Mouse (Mus musculus): ENCODE data around the gene Nlgn2. TPM values are rescaled to one million over a fixed set of nuclear protein-coding genes. Genes with fewer than 3 reads are reported as not detected.

Nlgn2 gene
- total RNA-seq, 2 experiments from 2014 or later = 3.8 to 7.9 TPM

DNA sequence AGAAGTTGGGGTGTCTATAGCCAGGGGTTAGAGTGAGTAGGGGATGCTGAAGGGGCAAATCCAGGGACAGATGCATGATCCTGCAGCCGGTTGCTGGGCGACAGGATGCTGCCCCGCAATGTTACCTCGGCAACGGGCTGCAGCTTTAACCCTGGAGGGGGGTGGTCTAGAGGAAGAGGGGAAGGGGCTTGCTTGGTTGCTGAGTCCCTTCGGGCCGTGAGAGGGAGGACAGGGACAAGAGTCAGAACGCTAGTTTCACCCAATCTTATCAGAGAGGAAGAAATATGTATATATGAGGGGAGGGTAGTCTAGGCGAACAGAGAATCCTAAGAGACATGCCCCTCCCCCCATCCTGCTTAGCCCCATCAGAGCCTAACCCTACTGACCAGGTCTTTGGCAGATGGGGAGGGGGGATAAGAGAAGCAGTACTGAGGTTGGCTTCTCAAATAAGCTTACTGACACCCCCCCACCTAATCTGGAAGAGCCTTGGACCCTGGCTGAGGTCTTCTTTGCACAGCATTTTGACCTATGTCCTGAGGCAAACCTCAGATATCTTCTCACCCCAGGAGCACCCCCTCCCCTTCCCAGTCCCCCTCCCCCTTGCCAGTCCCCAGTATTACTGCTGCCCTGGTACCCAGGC lies 2.1 kb downstream of the Nlgn2 start:
- no peak for ATAC-seq (replicated peaks; ENCODE audit: low FRiP score, low TSS enrichment, poor library complexity, severe bottlenecking)

DNA sequence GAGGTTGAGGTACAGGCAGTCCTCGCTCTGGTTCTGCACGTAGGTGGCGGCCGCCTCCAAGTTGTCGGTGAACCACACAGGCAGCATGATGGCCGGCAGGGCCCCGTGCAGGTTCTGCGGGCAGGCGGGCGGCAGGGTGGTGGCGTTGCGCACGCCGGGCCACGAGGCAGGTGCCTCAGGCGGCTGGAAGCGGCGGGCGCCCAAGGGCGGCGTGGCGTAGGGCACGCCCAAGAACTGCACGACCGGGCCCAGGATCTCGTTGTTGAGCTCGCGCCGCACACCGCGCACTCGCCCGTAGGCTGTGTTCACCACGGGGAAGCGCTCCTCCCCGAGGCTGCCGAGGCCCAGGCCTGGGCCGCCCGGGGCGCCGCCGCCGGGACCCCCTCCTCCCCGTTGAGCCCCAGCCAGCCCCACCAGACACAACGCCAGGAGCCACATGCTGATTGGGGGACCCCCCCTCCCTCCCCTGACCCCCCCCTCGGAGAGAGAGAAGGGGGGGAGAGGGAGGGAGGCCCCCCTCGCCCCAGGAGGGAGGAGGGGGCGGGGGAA lies 3.5 kb downstream of the Nlgn2 start:
- peak; percentile 39 for ATAC-seq (replicated peaks; ENCODE audit: low FRiP score, low TSS enrichment, poor library complexity, severe bottlenecking)

DNA sequence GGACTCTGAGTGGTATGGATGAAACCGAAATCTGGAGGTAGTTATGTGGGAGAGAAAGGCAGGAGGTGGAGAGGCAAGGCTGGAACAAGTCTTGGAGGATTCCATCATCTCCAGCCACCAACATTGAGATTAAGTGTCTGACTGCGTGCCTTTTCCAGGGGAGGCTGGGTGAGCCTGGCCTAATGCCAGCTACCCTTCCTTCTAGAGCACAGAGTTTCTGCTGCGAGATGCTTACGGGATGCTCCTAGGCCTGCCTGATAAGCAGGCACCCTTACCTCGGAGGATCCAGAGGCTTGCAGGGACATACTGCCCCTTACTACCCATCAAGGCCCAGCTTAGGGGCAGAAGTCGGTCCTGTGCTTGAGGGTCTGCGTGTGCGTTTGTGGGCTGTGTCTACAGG lies 4.0 kb downstream of the Nlgn2 start:
- 0 out of 2 replicates have a peak, but pooled peaks have one; percentile 16 for ATAC-seq (replicated peaks; ENCODE audit: low FRiP score, low TSS enrichment, poor library complexity, severe bottlenecking)

DNA sequence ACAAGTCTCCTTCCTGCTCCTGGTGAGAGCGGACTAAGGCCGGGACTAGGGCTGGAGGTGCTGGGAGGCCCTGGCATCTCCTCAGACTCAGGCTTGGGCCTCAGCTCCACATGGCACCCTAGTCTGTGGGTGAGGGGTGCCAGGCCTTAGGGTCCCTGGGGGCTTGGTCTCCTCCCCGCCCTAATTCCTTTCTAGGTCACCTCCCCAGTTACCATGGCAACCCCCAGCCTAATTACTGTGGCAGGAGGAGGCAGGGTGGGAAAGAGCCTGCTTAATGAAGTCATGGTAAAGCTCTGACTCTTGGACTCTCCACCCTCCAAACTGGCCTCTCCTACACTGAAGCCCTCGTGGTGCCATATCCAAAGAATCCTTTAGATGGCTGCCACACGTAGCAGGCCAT lies 8.8 kb downstream of the Nlgn2 start:
- no peak for ATAC-seq (replicated peaks; ENCODE audit: low FRiP score, low TSS enrichment, poor library complexity, severe bottlenecking)

DNA sequence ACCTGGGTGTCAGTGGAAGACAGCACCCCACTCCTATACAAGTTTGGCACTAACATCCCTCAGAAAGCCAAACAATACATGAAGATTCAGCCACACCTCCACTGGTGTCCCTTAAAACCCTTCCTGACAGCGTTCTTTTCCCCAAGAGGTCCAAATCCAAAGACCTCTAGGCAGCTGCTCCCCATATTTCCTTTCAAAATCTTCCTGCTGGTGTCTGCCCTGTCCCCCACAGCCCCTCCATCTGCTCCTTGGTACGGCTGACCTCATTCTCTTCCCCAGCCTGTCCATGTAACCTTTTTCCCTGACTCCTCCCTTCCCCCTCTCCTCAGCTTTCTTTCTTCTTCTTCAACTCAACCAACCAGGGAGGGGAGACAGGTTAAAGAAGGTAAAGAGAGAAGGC lies 14.1 kb downstream of the Nlgn2 start:
- no peak for ATAC-seq (replicated peaks; ENCODE audit: low FRiP score, low TSS enrichment, poor library complexity, severe bottlenecking)

GRCm38 (mm10) chr11:69822080-69822479 lies 15.5 kb downstream of the Nlgn2 start, which contains the start of gene Spem1:
Gene Spem1 (minus strand): TSS chr11:69822180.
- ATAC-seq (replicated peaks; ENCODE audit: low FRiP score, low TSS enrichment, poor library complexity, severe bottlenecking) = no peak

GRCm38 (mm10) chr11:69818871-69819270 lies 18.7 kb downstream of the Nlgn2 start:
- no peak for ATAC-seq (replicated peaks; ENCODE audit: low FRiP score, low TSS enrichment, poor library complexity, severe bottlenecking)

DNA sequence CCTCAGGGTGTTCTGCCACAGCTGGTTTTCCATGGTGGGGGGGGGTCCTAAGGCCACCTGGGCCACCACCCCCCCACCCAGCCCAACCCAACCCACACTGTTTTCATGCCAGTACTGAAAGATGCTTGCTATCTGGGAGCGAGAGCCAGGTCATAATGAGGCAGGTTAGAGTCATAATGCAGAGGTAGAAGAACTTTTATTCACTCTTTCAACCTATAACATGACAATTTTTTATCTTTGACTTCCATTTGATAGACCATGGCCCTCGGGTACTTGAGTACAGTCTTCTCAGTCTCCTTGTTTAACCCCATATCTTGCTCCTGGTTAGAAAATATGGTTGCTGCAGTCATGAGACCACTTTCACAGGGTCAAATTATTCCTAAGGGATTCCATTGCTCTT lies 19.2 kb downstream of the Nlgn2 start, which contains the start of gene Spem2:
Gene Spem2 (minus strand): TSS at position 101 of the 400 bp plus-strand sequence.
- ATAC-seq (replicated peaks; ENCODE audit: low FRiP score, low TSS enrichment, poor library complexity, severe bottlenecking) = no peak

DNA sequence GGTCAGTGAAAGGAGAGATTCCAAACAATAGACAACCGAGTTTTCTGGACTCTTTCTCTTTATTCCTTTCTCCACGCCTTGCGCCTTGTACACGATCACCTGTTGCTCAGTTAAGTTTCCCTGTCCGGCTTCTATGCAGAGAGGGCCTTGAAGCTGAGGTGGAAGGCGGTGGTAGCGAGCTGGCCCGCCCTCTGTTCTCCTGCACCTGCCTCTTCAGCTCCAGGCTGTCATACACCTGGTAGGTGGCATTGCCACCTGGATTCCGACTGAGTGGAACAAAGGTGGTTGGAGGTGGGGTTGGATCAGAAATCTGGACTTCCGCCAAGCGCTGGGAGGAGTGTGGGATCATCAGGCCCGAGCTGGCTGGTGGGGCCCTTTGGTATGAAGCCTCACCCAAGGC lies 21.1 kb downstream of the Nlgn2 start:
- no peak for ATAC-seq (replicated peaks; ENCODE audit: low FRiP score, low TSS enrichment, poor library complexity, severe bottlenecking)

DNA sequence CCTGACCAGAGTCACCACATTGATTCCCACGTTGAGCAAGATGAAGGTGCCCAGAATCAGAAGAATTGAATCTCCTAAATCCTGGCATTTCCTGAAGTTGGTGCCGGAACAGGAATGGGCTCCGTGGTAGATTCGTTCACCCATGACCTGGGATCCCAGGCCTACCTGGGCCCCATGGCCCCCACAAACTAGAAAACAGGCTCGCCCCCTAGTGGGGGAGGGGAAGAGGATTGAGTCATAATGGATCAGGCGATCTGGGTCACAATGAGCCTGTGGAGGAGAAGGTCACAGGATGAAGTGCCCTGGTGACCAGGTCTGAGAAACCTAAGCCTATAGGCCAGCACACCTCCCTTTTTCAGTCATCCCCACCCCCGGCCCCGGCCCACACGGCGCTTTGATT lies 22.4 kb downstream of the Nlgn2 start, which contains the start of gene Gm39566:
Gene Gm39566 (minus strand): TSS at position 144 of the 400 bp plus-strand sequence.
- no peak for ATAC-seq (replicated peaks; ENCODE audit: low FRiP score, low TSS enrichment, poor library complexity, severe bottlenecking)

DNA sequence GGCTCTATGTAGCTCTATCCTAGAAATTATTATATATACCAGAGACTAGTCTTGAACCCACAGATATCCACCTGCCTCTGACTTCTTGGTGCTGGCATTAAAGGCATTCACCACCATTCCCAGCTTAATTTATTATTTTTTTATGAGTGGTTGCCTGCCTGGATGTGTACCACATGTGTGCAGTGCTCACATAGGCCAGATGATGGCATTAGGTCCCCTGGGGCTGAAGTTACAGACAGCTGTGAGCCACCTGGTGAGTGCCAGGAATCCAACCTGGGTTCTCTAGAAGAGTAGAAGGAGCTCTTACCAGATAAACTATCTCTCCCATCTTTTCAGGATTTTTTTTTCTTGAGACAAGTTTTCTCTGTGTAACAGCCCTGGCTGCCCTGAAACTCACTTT lies 27.3 kb downstream of the Nlgn2 start:
- no peak for ATAC-seq (replicated peaks; ENCODE audit: low FRiP score, low TSS enrichment, poor library complexity, severe bottlenecking)

DNA sequence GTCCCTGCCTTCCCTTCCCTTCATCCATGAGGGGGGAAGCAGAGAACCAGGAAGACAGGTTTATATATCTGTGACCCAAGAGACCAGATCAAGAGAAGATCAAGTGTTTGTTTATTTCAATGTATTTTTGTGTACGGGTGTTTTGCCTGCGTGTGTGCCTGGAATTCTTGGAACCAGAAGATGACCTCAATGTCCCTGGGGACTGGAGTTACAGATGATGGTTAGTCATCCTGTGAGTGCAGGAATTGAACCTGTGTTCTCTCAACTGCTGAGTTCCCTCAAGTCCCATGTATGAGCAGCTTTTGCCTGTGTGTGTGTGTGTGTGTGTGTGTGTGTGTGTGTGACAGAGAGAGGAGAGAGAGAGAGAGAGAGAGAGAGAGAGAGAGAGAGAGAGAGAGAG lies 29.9 kb downstream of the Nlgn2 start:
- ATAC-seq (replicated peaks; ENCODE audit: low FRiP score, low TSS enrichment, poor library complexity, severe bottlenecking) = no peak

- ATAC-seq (replicated peaks; ENCODE audit: low FRiP score, low TSS enrichment, poor library complexity, severe bottlenecking) = no peak
These were observed 31.2 kb downstream of the Nlgn2 start for GRCm38 (mm10) chr11:69806378-69806777.

- no peak for ATAC-seq (replicated peaks; ENCODE audit: low FRiP score, low TSS enrichment, poor library complexity, severe bottlenecking)
These were observed 32.3 kb downstream of the Nlgn2 start, which contains the start of gene Tmem102 for GRCm38 (mm10) chr11:69804972-69805909. Gene Tmem102 (minus strand): TSS chr11:69805624.

- no peak for ATAC-seq (replicated peaks; ENCODE audit: low FRiP score, low TSS enrichment, poor library complexity, severe bottlenecking)
These were observed 33.0 kb downstream of the Nlgn2 start for GRCm38 (mm10) chr11:69804652-69804940.

DNA sequence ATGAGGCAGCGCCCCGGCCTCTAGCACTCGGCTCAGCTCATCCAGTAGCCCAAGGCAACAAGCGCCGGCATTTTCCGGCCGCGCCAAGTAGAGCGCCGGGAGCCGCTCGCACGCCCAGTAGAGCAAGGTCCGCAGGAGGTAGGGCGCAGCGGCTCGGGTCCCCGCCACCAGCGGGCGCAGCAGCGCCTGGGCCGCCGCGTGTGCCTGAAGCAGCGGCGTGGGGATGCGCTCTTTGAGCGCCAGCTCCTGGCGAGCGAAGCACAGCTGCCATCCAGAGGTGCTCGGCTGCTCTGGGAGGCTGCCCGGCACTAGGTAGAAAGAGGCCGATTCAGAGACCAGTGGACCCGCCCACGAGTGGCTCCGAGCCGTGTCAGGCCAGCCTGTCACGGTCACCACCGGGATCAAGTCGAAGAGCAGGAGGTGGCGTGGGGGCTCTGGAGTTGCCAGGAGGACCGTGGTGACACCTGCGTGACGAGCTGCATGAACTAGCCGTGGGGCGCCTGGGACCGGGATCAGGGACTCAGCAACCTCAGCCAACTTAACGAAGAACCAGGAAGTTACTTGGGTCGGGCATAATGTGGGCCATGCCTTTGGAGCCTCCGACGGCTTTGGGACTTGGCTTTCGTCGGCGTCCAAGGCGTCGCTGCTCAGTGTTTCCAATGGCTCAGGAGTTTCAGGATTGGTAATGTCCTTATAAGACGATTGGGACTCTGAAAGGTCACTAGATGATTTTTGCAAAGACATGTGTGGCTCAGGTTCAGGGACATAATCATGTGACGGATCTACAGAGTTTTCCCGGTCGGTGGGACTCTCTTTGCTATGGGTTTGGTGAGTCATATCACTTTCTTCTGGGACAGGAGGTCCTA lies 33.6 kb downstream of the Nlgn2 start:
- ATAC-seq (replicated peaks; ENCODE audit: low FRiP score, low TSS enrichment, poor library complexity, severe bottlenecking) = peak; percentile 72

- ATAC-seq (replicated peaks; ENCODE audit: low FRiP score, low TSS enrichment, poor library complexity, severe bottlenecking) = no peak; the same call in 1 of the 2 replicates
These were observed 34.3 kb downstream of the Nlgn2 start for GRCm38 (mm10) chr11:69803328-69803727.

GRCm38 (mm10) chr11:69802648-69803105 lies 34.9 kb downstream of the Nlgn2 start:
- ATAC-seq (replicated peaks; ENCODE audit: low FRiP score, low TSS enrichment, poor library complexity, severe bottlenecking) = 0 out of 2 replicates have a peak, but pooled peaks have one; percentile 31

DNA sequence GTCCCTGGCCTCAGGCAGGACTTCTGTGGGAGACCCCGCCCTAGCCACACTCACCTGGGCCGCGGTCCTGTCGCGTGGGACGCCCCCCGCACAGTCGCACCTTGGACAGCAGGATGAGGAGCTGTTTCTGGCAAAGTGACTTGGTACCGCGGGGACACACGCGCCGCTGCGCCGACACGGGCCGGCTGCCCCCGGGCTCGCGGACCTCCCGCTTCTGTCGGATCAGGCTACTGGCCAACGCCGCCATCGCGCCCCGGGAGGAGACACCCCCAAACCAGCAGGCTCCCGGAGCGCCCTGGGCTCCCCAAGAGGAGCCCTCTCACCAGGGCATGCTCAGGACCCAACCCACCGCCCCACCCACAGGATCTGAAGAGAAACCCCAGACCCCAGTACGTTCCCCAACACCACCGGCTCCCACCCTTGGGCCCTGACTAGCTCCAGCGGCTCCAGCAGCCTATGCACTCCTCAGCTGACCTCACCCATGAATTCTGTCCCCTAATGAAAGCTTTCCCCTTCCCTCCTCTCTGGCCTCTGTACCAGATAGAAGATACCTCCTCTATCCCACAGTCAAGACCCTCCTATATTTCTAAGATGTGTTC lies 36.1 kb downstream of the Nlgn2 start, which contains the start of gene Fgf11:
Gene Fgf11 (minus strand): TSS at position 479 of the 599 bp plus-strand sequence.
- no peak for ATAC-seq (replicated peaks; ENCODE audit: low FRiP score, low TSS enrichment, poor library complexity, severe bottlenecking)

Data from megakaryocyte-erythroid progenitor cell, adult 5-6 weeks (primary cell).